Mouse (Mus musculus): ENCODE measurements around the gene Rnf183.

GRCm38 (mm10) chr4:62454995-62455394 lies 19.9 kb upstream of the Rnf183 start:
- no peak for TF ChIP-seq MAX (IDR thresholded peaks at IDR 0.05)
- peak; percentile 11 for TF ChIP-seq CTCF (IDR thresholded peaks at IDR 0.05; ENCODE audit: control insufficient read depth, insufficient read depth, insufficient read length)
- no peak for TF ChIP-seq USF1 (IDR thresholded peaks at IDR 0.05; ENCODE audit: low read depth)
- TF ChIP-seq MYOG (IDR thresholded peaks at IDR 0.05; ENCODE audit: control insufficient read depth, extremely low read depth, insufficient read length), result no peak
- TF ChIP-seq CEBPB (IDR thresholded peaks at IDR 0.05; ENCODE audit: low read depth), result no peak
- no peak for TF ChIP-seq MYOD1 (IDR thresholded peaks at IDR 0.05; ENCODE audit: control insufficient read depth, insufficient read length, low read depth)

Data from C2C12 (cell line).